18 mouse cellular contexts compared by ENCODE assay signal in genomic region chr1:63932484-63932883, GRCm38 (mm10).
A peak's percentile ranks its signal among the peaks of the same experiment; 100 is the strongest.
DNase-seq lines count a peak whose midpoint lies in the region; ATAC-seq and TF ChIP-seq lines count a peak whose summit lies in the region.
"Had no signal": no experiment of that assay in that cellular context is flagged by ENCODE, and none has a peak within 500 bp of the region (broad histone marks: within the 10 kb centered on the region; RNA-seq: fewer than 3 reads in every experiment).

No protein-coding gene starts in this region.

- 58% methylated on average over 9 of the region's 9 CpGs for WGBS in midbrain, embryonic 11.5 days
- WGBS in midbrain, embryonic 10.5 days, result 79% methylated on average over 9 of the region's 9 CpGs

- no peak for TF ChIP-seq CTCF in cortical plate, adult 2 months (IDR thresholded peaks at IDR 0.05; ENCODE audit: extremely low read depth, insufficient read depth, low read length)

- TF ChIP-seq POLR2A in cortical plate, adult 2 months (IDR thresholded peaks at IDR 0.05; ENCODE audit: extremely low read depth, insufficient read depth, low read length), result no peak

- DNase-seq in embryo, embryonic 10 days (ENCODE audit: low spot score), result peak; percentile 31
- DNase-seq in embryo, embryonic 9.5 days (ENCODE audit: extremely low spot score), result no peak
- peak; percentile 14 to 35 for DNase-seq in heart, postnatal 10 days
- DNase-seq in heart, postnatal 14 days, result no peak
- DNase-seq in midbrain, embryonic 11.5 days (ENCODE audit: low spot score, missing footprints), result peak; percentile 71
- DNase-seq in midbrain, embryonic 10.5 days (ENCODE audit: low spot score), result no peak
- no peak for DNase-seq in spleen, postnatal 36 days (ENCODE audit: low spot score in 2 of 2)
- DNase-seq: cerebellum, adult 18-20 months; cerebellum, adult 9-11 months; gastrocnemius, postnatal 36 days; kidney, adult 11 months; kidney, adult 9 months had no signal

- no peak overlapping the region for H3K4me3 ChIP-seq in midbrain, embryonic 11.5 days (ENCODE audit: low read depth, low read length)
- H3K4me3 ChIP-seq in midbrain, embryonic 10.5 days, result no peak overlapping the region
- no peak overlapping the region for H3K4me3 ChIP-seq in cortical plate, adult 2 months (ENCODE audit: insufficient read depth, low read length)
- H3K4me3 ChIP-seq: embryonic facial prominence, embryonic 13.5 days; forebrain, embryonic 12.5 days; heart, embryonic 15.5 days had no signal

- peaks cover 43% of the 10 kb centered on the region for H3K27me3 ChIP-seq in midbrain, embryonic 11.5 days (ENCODE audit: control insufficient read depth, insufficient read depth, low read length)
- H3K27me3 ChIP-seq in midbrain, embryonic 10.5 days (ENCODE audit: low read depth, poor library complexity, severe bottlenecking), result peaks cover 64% of the 10 kb centered on the region
- H3K27me3 ChIP-seq: embryonic facial prominence, embryonic 13.5 days had no signal

- H3K27ac ChIP-seq in midbrain, embryonic 11.5 days (ENCODE audit: low read depth, low read length), result no peak overlapping the region
- H3K27ac ChIP-seq in midbrain, embryonic 10.5 days (replicated peaks), result no peak overlapping the region
- 0 out of 2 replicates have a peak overlapping the region, but pooled peaks have one; percentile 29 for H3K27ac ChIP-seq in cortical plate, adult 2 months (ENCODE audit: insufficient read depth, low read length)
- H3K27ac ChIP-seq: embryonic facial prominence, embryonic 13.5 days; forebrain, embryonic 12.5 days; heart, embryonic 15.5 days had no signal

- H3K36me3 ChIP-seq in midbrain, embryonic 11.5 days (ENCODE audit: control insufficient read depth, insufficient read depth, low read length), result no peaks in the 10 kb centered on the region
- H3K36me3 ChIP-seq in midbrain, embryonic 10.5 days, result no peaks in the 10 kb centered on the region
- H3K36me3 ChIP-seq: embryonic facial prominence, embryonic 13.5 days; forebrain, embryonic 12.5 days; heart, embryonic 15.5 days had no signal

- no peaks in the 10 kb centered on the region for H3K4me1 ChIP-seq in midbrain, embryonic 11.5 days (ENCODE audit: control insufficient read depth, insufficient read depth, low read length)
- H3K4me1 ChIP-seq in midbrain, embryonic 10.5 days, result peaks cover 7% of the 10 kb centered on the region
- H3K4me1 ChIP-seq in cortical plate, adult 2 months (ENCODE audit: control insufficient read depth, insufficient read depth, low read length), result no peaks in the 10 kb centered on the region; the same call in none of the 2 replicates
- H3K4me1 ChIP-seq: embryonic facial prominence, embryonic 13.5 days; heart, embryonic 15.5 days had no signal

- no peak for ATAC-seq in midbrain, embryonic 11.5 days (ENCODE audit: low FRiP score)
- ATAC-seq: hindbrain, embryonic 16.5 days had no signal

- intact Hi-C loops in heart, postnatal 10 days (cut with DNase I), result no loop called here
- intact Hi-C loops in heart, postnatal 14 days (cut with DNase I), result no loop called here

- H3K9me3 ChIP-seq in midbrain, embryonic 11.5 days (ENCODE audit: control insufficient read depth, low read length), result no peaks in the 10 kb centered on the region
- H3K9me3 ChIP-seq in midbrain, embryonic 10.5 days (replicated peaks), result no peaks in the 10 kb centered on the region
- H3K9me3 ChIP-seq: embryonic facial prominence, embryonic 13.5 days; forebrain, embryonic 12.5 days; heart, embryonic 15.5 days had no signal

- no peak overlapping the region for H3K9ac ChIP-seq in midbrain, embryonic 11.5 days (ENCODE audit: low read length)
- H3K9ac ChIP-seq: embryonic facial prominence, embryonic 13.5 days; forebrain, embryonic 12.5 days; heart, embryonic 15.5 days had no signal

- no peak overlapping the region for H3K4me2 ChIP-seq in midbrain, embryonic 11.5 days
- H3K4me2 ChIP-seq: embryonic facial prominence, embryonic 13.5 days; forebrain, embryonic 12.5 days; heart, embryonic 11.5 days; heart, embryonic 15.5 days had no signal

Comparison
In these comparisons a context has a peak if more than half of its experiments do, and no peak if none do; other contexts are left out.
1. DNase-seq: peak in embryo, embryonic 10 days (single experiment), heart, postnatal 10 days (2 of 2) and midbrain, embryonic 11.5 days (single experiment); none in embryo, embryonic 9.5 days (single experiment), heart, postnatal 14 days (0 of 2), midbrain, embryonic 10.5 days (single experiment) and spleen, postnatal 36 days (0 of 2).